In the genomic region with DNA sequence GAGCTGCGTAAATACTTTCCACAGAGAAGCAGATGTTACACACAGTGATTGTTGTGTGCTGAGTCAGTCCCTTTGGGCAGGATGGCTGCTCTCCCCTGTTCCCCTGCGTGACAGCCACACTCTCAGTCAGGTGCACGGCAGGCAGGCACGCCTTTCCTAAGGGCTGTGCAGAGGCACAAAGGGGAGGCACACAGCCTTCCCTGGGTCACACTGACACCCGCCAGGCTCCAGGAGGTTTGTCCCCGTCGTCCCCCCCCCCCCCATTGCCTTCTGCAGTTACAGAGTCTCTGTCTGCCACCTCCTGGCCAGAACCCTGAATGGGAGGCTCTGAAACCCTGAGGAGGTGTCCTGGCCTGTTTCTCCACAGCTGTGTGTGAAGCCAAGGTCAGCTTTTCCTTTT, we compare ENCODE assay signal across 7 mouse cellular contexts.
DNase-seq lines count a peak whose midpoint lies in the region; ATAC-seq lines count a peak whose summit lies in the region.

No protein-coding gene starts in this region.

- H3K4me3 ChIP-seq in kidney, embryonic 14.5 days (ENCODE audit: low read length) = no peak overlapping the region
- no peak overlapping the region for H3K4me3 ChIP-seq in forebrain, embryonic 14.5 days (ENCODE audit: low read depth, low read length)
- no peak overlapping the region for H3K4me3 ChIP-seq in midbrain, embryonic 12.5 days

- no peak overlapping the region for H3K27ac ChIP-seq in kidney, embryonic 14.5 days (ENCODE audit: low read depth, low read length)
- no peak overlapping the region for H3K27ac ChIP-seq in forebrain, embryonic 14.5 days (ENCODE audit: low read depth, low read length)
- H3K27ac ChIP-seq in midbrain, embryonic 12.5 days (replicated peaks) = no peak overlapping the region

- H3K4me1 ChIP-seq in kidney, embryonic 14.5 days (ENCODE audit: control insufficient read depth, insufficient read depth, low read length) = no peaks in the 10 kb centered on the region
- H3K4me1 ChIP-seq in forebrain, embryonic 14.5 days (ENCODE audit: control insufficient read depth, insufficient read depth, low read length) = peaks cover 6% of the 10 kb centered on the region
- peaks cover 14% of the 10 kb centered on the region for H3K4me1 ChIP-seq in midbrain, embryonic 12.5 days

- no peaks in the 10 kb centered on the region for H3K27me3 ChIP-seq in kidney, embryonic 14.5 days (ENCODE audit: control insufficient read depth, insufficient read depth, low read length)
- no peaks in the 10 kb centered on the region; the same call in 1 of the 2 replicates for H3K27me3 ChIP-seq in forebrain, embryonic 14.5 days (replicated peaks; ENCODE audit: control insufficient read depth, insufficient read depth, low read length)
- H3K27me3 ChIP-seq in midbrain, embryonic 12.5 days = peaks cover 22% of the 10 kb centered on the region

- H3K36me3 ChIP-seq in kidney, embryonic 14.5 days (ENCODE audit: control insufficient read depth, insufficient read depth, low read length) = no peaks in the 10 kb centered on the region
- H3K36me3 ChIP-seq in forebrain, embryonic 14.5 days (ENCODE audit: control insufficient read depth, insufficient read depth, low read length) = no peaks in the 10 kb centered on the region
- no peaks in the 10 kb centered on the region for H3K36me3 ChIP-seq in midbrain, embryonic 12.5 days

- 33% methylated on average over 7 of the region's 7 CpGs for WGBS in kidney, embryonic 14.5 days
- 25% methylated on average over 7 of the region's 7 CpGs for whole genome bisulfite sequencing in forebrain, embryonic 14.5 days
- 36% methylated on average over 5 of the region's 7 CpGs for WGBS in midbrain, embryonic 12.5 days

- H3K9me3 ChIP-seq in kidney, embryonic 14.5 days (ENCODE audit: control insufficient read depth, low read length) = no peaks in the 10 kb centered on the region
- no peaks in the 10 kb centered on the region for H3K9me3 ChIP-seq in forebrain, embryonic 14.5 days (replicated peaks; ENCODE audit: control insufficient read depth, low read length)
- H3K9me3 ChIP-seq in midbrain, embryonic 12.5 days = no peaks in the 10 kb centered on the region

- no peak for DNase-seq in kidney, postnatal 14 days
- DNase-seq in 3T3-L1 (ENCODE audit: low read depth, low spot score) (peak; percentile 39), A20 (ENCODE audit: low read depth, low spot score) (peak; percentile 19)
- DNase-seq in forebrain, embryonic 14.5 days (ENCODE audit: low spot score) = peak; percentile 38
- no peak for DNase-seq in yolk sac, embryonic 10.5 days (ENCODE audit: low spot score)

- ATAC-seq in kidney, embryonic 14.5 days (ENCODE audit: low FRiP score, low TSS enrichment) = peak; percentile 46; the same call in 1 of the 2 replicates
- ATAC-seq in forebrain, embryonic 14.5 days = peak; percentile 34; the same call in 1 of the 2 replicates
- peak; percentile 47; the same call in 1 of the 2 replicates for ATAC-seq in midbrain, embryonic 12.5 days (ENCODE audit: low FRiP score, low read depth)

- no peak overlapping the region for H3K9ac ChIP-seq in kidney, embryonic 14.5 days (ENCODE audit: low read depth, low read length)
- no peak overlapping the region for H3K9ac ChIP-seq in forebrain, embryonic 14.5 days (ENCODE audit: low read length)
- no peak overlapping the region for H3K9ac ChIP-seq in midbrain, embryonic 12.5 days (replicated peaks)

- no peak overlapping the region for H3K4me2 ChIP-seq in kidney, embryonic 14.5 days (replicated peaks; ENCODE audit: low read depth, low read length)
- no peak overlapping the region for H3K4me2 ChIP-seq in forebrain, embryonic 14.5 days (ENCODE audit: low read length)
- no peak overlapping the region for H3K4me2 ChIP-seq in midbrain, embryonic 12.5 days (replicated peaks)

Comparison
In these comparisons a context has a peak if more than half of its experiments do, and no peak if none do; other contexts are left out.
1. DNase-seq: peak in 3T3-L1 (single experiment), A20 (single experiment) and forebrain, embryonic 14.5 days (single experiment); none in kidney, postnatal 14 days (single experiment) and yolk sac, embryonic 10.5 days (single experiment).
2. Peak in every context shown above with its lines, with median percentiles within 50 percentile points of each other: ATAC-seq.